Mouse (Mus musculus) neural tube, embryonic 14.5 days (tissue): ENCODE results near the gene Lyrm9. TPM values are rescaled to one million over a fixed set of nuclear protein-coding genes. Genes with fewer than 3 reads are reported as not detected.
"Not testable (repeated sequence)": the region's sequence is repeated elsewhere in the genome, so short reads cannot be mapped to it uniquely, and the experiment has no call there.

Experiments
- ATAC-seq: fragments of 200-750 bp; cut with Nextera tagmentation; 2 replicates; pipeline ENCODE4 v1.8.0; 2017; ENCODE audit warnings: low read depth, mild to moderate bottlenecking, moderate TSS enrichment, moderate library complexity
- H3K27ac ChIP-seq: fragments of 300-500 bp; sonication (generic); 2 replicates; pipeline ENCODE4 v1.5.1; 2014; ENCODE audit warnings: low read depth, mild to moderate bottlenecking, control low read depth, low read length, moderate library complexity, mixed read lengths
- H3K27me3 ChIP-seq: fragments of 300-500 bp; sonication (generic); 2 replicates; pipeline ENCODE4 v1.6.1; 2014; ENCODE audit warnings: low read length; ENCODE audit not compliant: control insufficient read depth, insufficient read depth
- H3K36me3 ChIP-seq: fragments of 300-500 bp; sonication (generic); 2 replicates; pipeline ENCODE4 v1.6.1; 2014; ENCODE audit warnings: low read length, mixed read lengths; ENCODE audit not compliant: control insufficient read depth, insufficient read depth
- H3K4me1 ChIP-seq: fragments of 300-500 bp; sonication (generic); 2 replicates; pipeline ENCODE4 v1.6.1; 2014; ENCODE audit warnings: low read length; ENCODE audit not compliant: control insufficient read depth, insufficient read depth
- H3K4me2 ChIP-seq: fragments of 300-500 bp; sonication (generic); 2 replicates; pipeline ENCODE4 v1.6.1; 2014; ENCODE audit warnings: mild to moderate bottlenecking, low read depth, low read length, control low read depth
- H3K4me3 ChIP-seq: fragments of 300-500 bp; sonication (generic); 2 replicates; pipeline ENCODE4 v1.5.1; 2014; ENCODE audit warnings: low read depth, low read length, control low read depth, mixed read lengths
- H3K9ac ChIP-seq: fragments of 300-500 bp; sonication (generic); replicated peaks from 2 replicates; pipeline ENCODE4 v1.6.1; 2014; ENCODE audit warnings: low read depth, mild to moderate bottlenecking, control low read depth, low read length, mixed read lengths
- H3K9me3 ChIP-seq: fragments of 300-500 bp; sonication (generic); 2 replicates; pipeline ENCODE4 v1.6.1; 2016; ENCODE audit warnings: low read length; ENCODE audit not compliant: control insufficient read depth
- WGBS: fragments of 180-500 bp; shearing (Covaris S2); extraction: QIAGEN DNeasy Blood & Tissue Kit; methylation state at CpG from one replicate; pipeline ENCODE4 v1.1.7; 2014; 5-methylcytosine and 5-hydroxymethylcytosine counted together
- polyA plus RNA-seq: library from polyadenylated mRNA; unstranded; fragments of >200 nt; fragmentation: Nextera tagmentation; extraction: Ambion mirVana; gene quantifications from 2 replicates; pipeline ENCODE4 v1.2.1, GENCODE M21; 2014

Lyrm9 gene
- polyA plus RNA-seq, 1 experiment from 2014 or later = 39.3 TPM

- Histone ChIP-seq H3K4me1 (no peaks in the 10 kb centered on the region), H3K9me3 (no peaks in the 10 kb centered on the region), H3K9ac (no peak overlapping the region), H3K36me3 (no peaks in the 10 kb centered on the region), H3K4me2 (no peak overlapping the region), H3K27ac (no peak overlapping the region), H3K4me3 (no peak overlapping the region), H3K27me3 (no peaks in the 10 kb centered on the region)
- 14% methylated on average over 7 of the region's 7 CpGs for WGBS
- no peak; the same call in 1 of the 2 replicates for ATAC-seq
These were observed 29.9 kb downstream of the Lyrm9 start for GRCm38 (mm10) chr11:78856310-78856709.

DNA sequence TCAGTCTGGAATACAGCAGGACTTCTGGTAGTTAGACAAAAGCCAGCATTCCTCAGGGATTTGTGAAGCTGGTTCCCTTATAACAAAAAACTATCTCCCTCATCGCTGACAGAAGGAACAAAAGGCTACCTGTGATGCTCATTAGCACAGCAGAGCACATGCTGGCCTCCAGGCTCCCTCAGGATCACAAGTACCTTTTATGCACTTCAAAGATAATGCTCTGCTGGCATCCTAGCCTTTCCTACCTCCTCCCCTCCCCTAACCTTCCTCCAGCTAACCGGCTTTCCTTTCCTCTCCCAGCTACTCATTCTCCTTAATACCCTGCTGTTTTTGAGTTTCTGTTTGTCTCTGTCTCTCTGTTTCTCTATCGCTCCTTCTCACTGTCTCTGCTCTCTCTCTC is 31.2 kb downstream of the Lyrm9 start:
- Histone ChIP-seq H3K4me1 (no peaks in the 10 kb centered on the region), H3K9me3 (no peaks in the 10 kb centered on the region), H3K36me3 (no peaks in the 10 kb centered on the region), H3K4me3 (no peak overlapping the region), H3K27me3 (no peaks in the 10 kb centered on the region), H3K27ac (no peak overlapping the region), H3K9ac (no peak overlapping the region), H3K4me2 (no peak overlapping the region)
- 21% methylated on average over 3 of the region's 3 CpGs for WGBS
- no peak for ATAC-seq

GRCm38 (mm10) chr11:78863898-78864297 is 37.5 kb downstream of the Lyrm9 start:
- ATAC-seq = no peak
- Histone ChIP-seq H3K27me3 (no peaks in the 10 kb centered on the region), H3K4me1 (no peaks in the 10 kb centered on the region), H3K36me3 (no peaks in the 10 kb centered on the region), H3K27ac (no peak overlapping the region), H3K4me2 (no peak overlapping the region), H3K4me3 (no peak overlapping the region), H3K9me3 (no peaks in the 10 kb centered on the region), H3K9ac (no peak overlapping the region)
- WGBS = 98% methylated on average over 4 of the region's 4 CpGs

GRCm38 (mm10) chr11:78864567-78865278 is 38.3 kb downstream of the Lyrm9 start:
- H3K9ac ChIP-seq = no peak overlapping the region
- no peaks in the 10 kb centered on the region for H3K36me3 ChIP-seq
- no peak overlapping the region for H3K4me3 ChIP-seq
- no peaks in the 10 kb centered on the region for H3K27me3 ChIP-seq
- H3K9me3 ChIP-seq = no peaks in the 10 kb centered on the region
- no peak overlapping the region for H3K4me2 ChIP-seq
- H3K4me1 ChIP-seq = no peaks in the 10 kb centered on the region
- WGBS = 75% methylated on average over 5 of the region's 5 CpGs
- ATAC-seq = no peak
- H3K27ac ChIP-seq = no peak overlapping the region

DNA sequence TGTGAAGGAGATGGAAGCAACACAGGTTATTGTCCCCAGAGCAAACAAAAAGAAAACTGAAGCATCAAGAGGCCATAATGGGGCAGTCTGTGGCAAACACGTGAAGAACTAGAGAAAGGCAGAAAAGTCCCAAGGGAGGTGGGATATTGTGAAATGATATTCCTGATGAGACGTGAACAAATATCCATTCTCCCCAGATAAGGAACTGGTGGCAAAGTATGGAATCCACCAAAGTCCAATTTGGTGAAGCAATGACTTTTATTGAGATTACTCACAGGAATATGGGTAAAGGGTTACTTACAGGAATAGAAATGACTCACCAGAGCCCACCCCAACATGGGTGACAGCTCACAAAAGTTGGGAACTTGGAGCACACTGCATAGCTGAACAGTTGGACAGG is 38.9 kb downstream of the Lyrm9 start:
- Histone ChIP-seq H3K36me3 (no peaks in the 10 kb centered on the region), H3K9me3 (no peaks in the 10 kb centered on the region), H3K4me3 (no peak overlapping the region), H3K4me2 (no peak overlapping the region), H3K27ac (no peak overlapping the region), H3K4me1 (no peaks in the 10 kb centered on the region), H3K9ac (no peak overlapping the region), H3K27me3 (no peaks in the 10 kb centered on the region)
- ATAC-seq = no peak
- WGBS = 82% methylated on average over 2 of the region's 2 CpGs

GRCm38 (mm10) chr11:78866486-78866885 is 40.1 kb downstream of the Lyrm9 start:
- Histone ChIP-seq H3K9me3 (no peaks in the 10 kb centered on the region), H3K4me3 (no peak overlapping the region), H3K9ac (no peak overlapping the region), H3K27me3 (no peaks in the 10 kb centered on the region), H3K36me3 (no peaks in the 10 kb centered on the region), H3K27ac (no peak overlapping the region), H3K4me1 (no peaks in the 10 kb centered on the region), H3K4me2 (no peak overlapping the region)
- no peak for ATAC-seq
- 83% methylated on average over 3 of the region's 3 CpGs for WGBS

- H3K4me3 ChIP-seq = no peak overlapping the region
- no peaks in the 10 kb centered on the region for H3K9me3 ChIP-seq
- H3K27me3 ChIP-seq = no peaks in the 10 kb centered on the region
- no peak overlapping the region for H3K27ac ChIP-seq
- H3K4me2 ChIP-seq = no peak overlapping the region
- no peak for ATAC-seq
- H3K36me3 ChIP-seq = no peaks in the 10 kb centered on the region
- 71% methylated on average over 3 of the region's 3 CpGs for WGBS
- no peak overlapping the region for H3K9ac ChIP-seq
- H3K4me1 ChIP-seq = no peaks in the 10 kb centered on the region
These were observed 41.3 kb downstream of the Lyrm9 start for GRCm38 (mm10) chr11:78867696-78868095.

DNA sequence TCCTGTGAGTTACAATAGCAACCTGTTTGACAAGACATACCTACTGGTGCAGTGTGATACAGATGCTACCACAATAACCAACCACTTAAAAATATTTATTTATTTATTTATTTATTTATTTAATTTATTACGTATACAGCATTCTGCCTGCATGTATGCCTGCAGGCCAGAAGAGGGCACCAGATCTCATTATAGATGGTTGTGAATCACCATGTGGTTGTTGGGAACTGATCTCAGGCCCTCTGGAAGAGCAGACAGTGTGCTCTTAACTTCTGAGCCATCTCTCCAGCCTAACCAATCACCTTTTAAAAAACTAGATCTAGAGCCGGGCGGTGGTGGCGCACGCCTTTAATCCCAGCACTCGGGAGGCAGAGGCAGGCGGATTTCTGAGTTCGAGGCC is 42.8 kb downstream of the Lyrm9 start:
- H3K36me3 ChIP-seq, H3K4me2 ChIP-seq, ATAC-seq, H3K4me1 ChIP-seq, H3K27me3 ChIP-seq, H3K27ac ChIP-seq, H3K9me3 ChIP-seq, H3K4me3 ChIP-seq, H3K9ac ChIP-seq: not testable (repeated sequence)
- WGBS = 96% methylated on average over 8 of the region's 8 CpGs

DNA sequence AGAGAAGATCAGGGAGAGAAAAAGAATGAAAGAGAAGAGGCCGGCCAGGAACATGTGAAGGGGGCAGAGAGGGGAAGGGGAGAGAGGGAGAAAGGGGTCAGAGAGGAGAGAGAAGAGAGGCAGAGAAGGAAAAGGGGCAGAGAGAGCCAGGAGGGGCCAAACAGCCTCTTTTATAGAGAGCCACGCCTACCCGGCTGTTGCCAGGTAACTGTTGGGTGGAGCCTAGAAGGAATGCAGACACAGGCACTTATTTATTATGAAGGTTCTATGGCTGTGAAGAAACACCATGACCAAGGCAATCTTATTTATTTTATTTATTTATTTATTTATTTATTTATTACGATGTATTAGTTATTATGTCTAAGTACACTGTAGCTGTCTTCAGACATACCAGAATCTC is 44.5 kb downstream of the Lyrm9 start:
- no peaks in the 10 kb centered on the region for H3K9me3 ChIP-seq
- no peak overlapping the region for H3K9ac ChIP-seq
- H3K36me3 ChIP-seq = no peaks in the 10 kb centered on the region
- H3K4me2 ChIP-seq = no peak overlapping the region
- WGBS = 91% methylated on average over 4 of the region's 4 CpGs
- no peaks in the 10 kb centered on the region for H3K4me1 ChIP-seq
- H3K4me3 ChIP-seq = no peak overlapping the region
- no peaks in the 10 kb centered on the region for H3K27me3 ChIP-seq
- H3K27ac ChIP-seq = no peak overlapping the region
- no peak for ATAC-seq
